Mouse (Mus musculus): ENCODE measurements around the gene Cd9. TPM values are rescaled to one million over a fixed set of nuclear protein-coding genes. Genes with fewer than 3 reads are reported as not detected.

The Cd9 gene
- polyA plus RNA-seq, 1 experiment: 894 TPM

- DNase-seq (ENCODE audit: low spot score): no peak
Measured at GRCm38 (mm10) chr6:125476090-125476489, 18.5 kb downstream of the Cd9 start.

- DNase-seq (ENCODE audit: low spot score): no peak
Measured at GRCm38 (mm10) chr6:125475184-125475583, 19.4 kb downstream of the Cd9 start.

- DNase-seq (ENCODE audit: low spot score): no peak
Measured at GRCm38 (mm10) chr6:125473939-125474338, 20.7 kb downstream of the Cd9 start.

- DNase-seq (ENCODE audit: low spot score): no peak
Measured at GRCm38 (mm10) chr6:125473321-125473721, 21.3 kb downstream of the Cd9 start.

- DNase-seq (ENCODE audit: low spot score): no peak
Measured at GRCm38 (mm10) chr6:125471921-125472320, 22.7 kb downstream of the Cd9 start.

- no peak for DNase-seq (ENCODE audit: low spot score)
Measured at GRCm38 (mm10) chr6:125471326-125471725, 23.3 kb downstream of the Cd9 start.

GRCm38 (mm10) chr6:125470616-125471015 is 24.0 kb downstream of the Cd9 start:
- no peak for DNase-seq (ENCODE audit: low spot score)

GRCm38 (mm10) chr6:125469222-125469621 is 25.4 kb downstream of the Cd9 start:
- no peak for DNase-seq (ENCODE audit: low spot score)

GRCm38 (mm10) chr6:125468179-125468960 is 26.2 kb downstream of the Cd9 start:
- DNase-seq (ENCODE audit: low spot score): no peak

- no peak for DNase-seq (ENCODE audit: low spot score)
Measured at GRCm38 (mm10) chr6:125467301-125467715, 27.3 kb downstream of the Cd9 start.

- no peak for DNase-seq (ENCODE audit: low spot score)
Measured at GRCm38 (mm10) chr6:125462312-125462711, 32.3 kb downstream of the Cd9 start.

GRCm38 (mm10) chr6:125461788-125462187 is 32.8 kb downstream of the Cd9 start:
- no peak for DNase-seq (ENCODE audit: low spot score)

- no peak for DNase-seq (ENCODE audit: low spot score)
Measured at GRCm38 (mm10) chr6:125461325-125461724, 33.3 kb downstream of the Cd9 start.

GRCm38 (mm10) chr6:125460589-125460988 is 34.0 kb downstream of the Cd9 start:
- DNase-seq (ENCODE audit: low spot score): no peak

- no peak for DNase-seq (ENCODE audit: low spot score)
Measured at GRCm38 (mm10) chr6:125459903-125460302, 34.7 kb downstream of the Cd9 start.

GRCm38 (mm10) chr6:125455806-125456520 is 38.6 kb downstream of the Cd9 start:
- no peak for DNase-seq (ENCODE audit: low spot score)

- no peak for DNase-seq (ENCODE audit: low spot score)
Measured at GRCm38 (mm10) chr6:125454731-125455130, 39.9 kb downstream of the Cd9 start.

- DNase-seq (ENCODE audit: low spot score): no peak
Measured at GRCm38 (mm10) chr6:125454299-125454698, 40.3 kb downstream of the Cd9 start.

- no peak for DNase-seq (ENCODE audit: low spot score)
Measured at GRCm38 (mm10) chr6:125447660-125448059, 46.9 kb downstream of the Cd9 start.

- no peak for DNase-seq (ENCODE audit: low spot score)
Measured at GRCm38 (mm10) chr6:125447205-125447604, 47.4 kb downstream of the Cd9 start.

GRCm38 (mm10) chr6:125445381-125445780 is 49.2 kb downstream of the Cd9 start:
- DNase-seq (ENCODE audit: low spot score): no peak

GRCm38 (mm10) chr6:125442591-125442990 is 52.0 kb downstream of the Cd9 start:
- DNase-seq (ENCODE audit: low spot score): no peak

- no peak for DNase-seq (ENCODE audit: low spot score)
Measured at GRCm38 (mm10) chr6:125436753-125437152, 57.8 kb downstream of the Cd9 start.

All from urinary bladder, adult 2 months (tissue).